Mouse (Mus musculus): ENCODE data around the gene Mslnl. TPM values are rescaled to one million over a fixed set of nuclear protein-coding genes. Genes with fewer than 3 reads are reported as not detected.

Mslnl gene
- total RNA-seq, 2 experiments from 2014 or later, result not detected

DNA sequence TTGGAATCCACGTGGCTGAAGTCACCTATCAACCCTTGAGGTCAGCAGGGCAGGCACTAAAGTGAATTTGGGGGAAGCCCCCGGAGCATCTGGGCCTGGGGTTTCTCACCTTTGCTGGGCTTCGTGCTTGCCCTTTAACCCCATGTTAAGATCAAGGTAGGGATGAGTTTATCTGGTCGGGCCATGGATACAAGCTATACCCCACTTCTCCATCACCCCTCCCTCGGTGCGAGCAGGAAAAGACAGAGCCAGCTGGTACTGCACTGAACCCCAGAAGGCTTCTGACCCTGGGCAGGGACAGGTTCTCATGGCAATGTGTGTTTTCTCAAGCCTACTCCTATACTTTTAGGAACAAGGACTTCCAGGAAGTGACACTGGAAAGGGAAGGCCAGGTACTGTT, 45.5 kb downstream of the Mslnl start:
- ATAC-seq (replicated peaks; ENCODE audit: low FRiP score, low TSS enrichment, poor library complexity, severe bottlenecking), result no peak

DNA sequence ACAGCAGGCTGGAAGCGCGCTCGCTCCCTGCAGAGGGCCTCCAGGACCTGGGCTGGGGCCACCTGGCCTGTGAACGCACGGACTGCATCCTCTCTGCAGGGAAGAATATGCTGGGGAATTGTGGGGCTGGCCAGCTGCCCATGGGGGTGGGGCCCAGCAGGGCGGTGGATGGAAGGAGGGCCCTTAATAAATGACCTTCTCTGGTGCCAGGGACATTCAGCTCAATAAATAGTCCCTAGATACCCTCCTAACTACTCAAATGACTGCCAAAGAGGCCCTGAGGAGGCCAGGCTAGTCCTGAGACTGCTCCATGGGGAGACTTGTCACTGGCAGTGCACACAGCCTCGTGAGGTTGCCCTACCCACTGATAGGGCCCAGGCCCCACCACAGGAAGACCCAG, 47.2 kb downstream of the Mslnl start:
- no peak for ATAC-seq (replicated peaks; ENCODE audit: low FRiP score, low TSS enrichment, poor library complexity, severe bottlenecking)

DNA sequence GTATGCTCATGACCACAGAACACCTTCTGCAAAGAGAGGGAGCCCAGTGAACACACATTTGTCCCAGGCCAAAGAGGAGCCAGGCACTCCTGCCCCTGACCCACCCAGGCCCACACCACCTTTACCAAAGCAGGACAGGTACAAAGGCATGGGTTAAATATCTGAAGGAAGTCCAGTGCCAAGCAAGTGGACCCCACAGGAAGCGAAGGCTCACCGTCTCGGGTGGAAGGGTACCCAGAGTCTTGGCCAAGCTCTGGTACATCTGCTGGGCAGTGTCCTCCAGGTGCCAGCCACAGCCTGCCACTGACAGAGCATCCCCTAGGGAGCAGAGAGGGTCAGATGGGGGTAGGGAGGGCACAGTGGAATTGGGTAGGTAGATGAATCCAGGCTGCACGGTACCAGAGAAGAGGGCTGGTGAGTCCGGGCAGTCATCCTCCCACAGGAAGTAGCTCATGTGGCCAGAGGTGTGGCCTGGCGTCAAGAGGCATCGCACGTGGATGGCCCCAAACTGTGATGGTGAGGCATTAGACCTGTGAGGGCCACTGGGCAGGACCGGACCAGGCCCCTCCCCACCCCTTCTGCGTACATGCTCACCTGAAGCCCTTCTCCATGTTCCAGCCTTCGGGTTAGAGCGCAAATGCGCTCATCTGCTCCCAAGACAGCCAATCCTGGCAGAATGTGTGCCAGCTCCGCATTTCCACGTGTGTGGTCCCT, 48.2 kb downstream of the Mslnl start:
- ATAC-seq (replicated peaks; ENCODE audit: low FRiP score, low TSS enrichment, poor library complexity, severe bottlenecking), result no peak

DNA sequence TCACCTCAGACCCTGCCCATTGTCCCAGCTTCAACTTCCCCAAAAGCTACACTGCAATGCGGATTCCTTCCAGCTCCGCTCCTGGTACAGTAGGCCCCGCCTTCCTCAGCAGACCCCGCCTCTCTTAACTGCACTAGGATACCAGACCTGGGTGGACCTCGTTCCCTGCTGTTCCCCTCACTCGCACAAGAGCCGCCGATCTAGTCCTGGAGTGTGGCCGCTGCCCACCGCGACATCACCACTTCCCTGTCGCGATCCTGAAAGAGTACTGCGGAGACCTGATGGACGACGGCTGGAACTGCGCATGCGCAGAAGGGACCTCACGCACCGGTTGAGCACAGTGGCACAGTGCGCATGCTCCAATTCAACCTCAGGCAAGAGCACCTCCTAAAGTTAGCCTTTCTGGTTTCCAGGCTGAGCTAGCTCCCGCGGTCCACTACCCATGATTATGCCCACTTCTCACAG, 49.5 kb downstream of the Mslnl start, which contains the start of gene Haghl:
TSS of gene Haghl (minus strand) at position 393 of the 465 bp plus-strand sequence.
- peak; percentile 83 for ATAC-seq (replicated peaks; ENCODE audit: low FRiP score, low TSS enrichment, poor library complexity, severe bottlenecking)

- no peak for ATAC-seq (replicated peaks; ENCODE audit: low FRiP score, low TSS enrichment, poor library complexity, severe bottlenecking)
These were observed 50.4 kb downstream of the Mslnl start, which contains the start of gene Ccdc78 for GRCm38 (mm10) chr17:25786280-25786679. TSS of gene Ccdc78 (plus strand) at chr17:25786580.

DNA sequence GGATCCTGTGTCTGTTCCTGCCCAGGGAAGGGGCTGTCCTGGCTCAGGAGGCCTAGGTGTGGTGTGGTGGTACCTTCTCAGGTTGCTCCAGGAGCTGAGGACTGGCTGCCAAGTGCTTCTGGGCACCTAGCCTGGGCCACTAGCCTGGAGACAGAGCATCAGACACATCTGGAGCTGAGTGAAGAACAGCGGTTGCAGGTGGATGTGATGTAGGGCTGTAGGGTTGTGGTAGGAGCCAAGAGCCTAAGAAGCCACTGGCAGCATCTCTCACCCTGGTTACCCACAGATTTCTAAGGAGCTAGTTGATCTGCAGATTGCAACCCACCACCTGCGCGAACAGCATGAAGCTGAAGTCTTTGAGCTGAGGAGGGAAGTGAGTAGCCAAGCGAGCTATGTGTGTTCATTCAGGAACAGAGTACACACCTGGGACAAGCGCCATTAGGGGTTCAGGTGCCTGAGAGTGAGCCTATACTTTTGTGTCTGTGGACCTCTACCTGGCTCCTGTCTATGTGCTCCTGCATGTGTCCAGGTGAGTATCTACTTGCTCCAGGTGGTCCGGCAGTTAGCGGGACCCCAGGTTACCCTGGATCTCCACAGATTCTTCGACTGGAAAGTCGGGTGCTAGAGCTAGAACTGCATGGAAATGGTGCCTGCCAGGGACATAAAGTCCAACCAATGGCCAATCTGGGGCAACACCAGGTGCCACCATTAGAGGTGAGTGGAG, 51.1 kb downstream of the Mslnl start:
- ATAC-seq (replicated peaks; ENCODE audit: low FRiP score, low TSS enrichment, poor library complexity, severe bottlenecking), result no peak

DNA sequence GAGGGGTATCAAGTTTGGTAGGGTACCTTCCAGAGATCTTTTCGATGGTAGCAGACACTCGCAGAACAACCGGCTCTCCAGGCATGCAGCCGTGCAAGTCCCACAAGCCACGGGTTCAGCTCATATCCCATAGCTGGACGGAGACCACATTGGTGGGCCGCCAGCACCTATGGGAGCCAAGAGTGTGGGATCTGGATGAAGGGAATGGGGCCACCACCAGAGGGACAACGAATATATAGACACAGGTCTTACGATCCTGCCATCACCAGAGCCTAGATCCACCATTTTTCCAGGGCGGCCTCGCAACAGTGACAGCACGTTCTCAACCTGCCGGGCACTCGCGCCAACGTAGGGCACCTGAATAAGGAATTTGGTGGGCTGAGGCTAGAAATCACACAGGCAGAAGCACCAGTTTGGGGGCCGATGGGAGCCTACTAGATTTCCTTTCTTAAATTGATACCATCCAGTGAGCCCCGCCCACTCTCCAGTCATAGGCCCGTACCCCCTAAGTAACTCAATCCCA, 55.5 kb downstream of the Mslnl start:
- ATAC-seq (replicated peaks; ENCODE audit: low FRiP score, low TSS enrichment, poor library complexity, severe bottlenecking), result no peak

DNA sequence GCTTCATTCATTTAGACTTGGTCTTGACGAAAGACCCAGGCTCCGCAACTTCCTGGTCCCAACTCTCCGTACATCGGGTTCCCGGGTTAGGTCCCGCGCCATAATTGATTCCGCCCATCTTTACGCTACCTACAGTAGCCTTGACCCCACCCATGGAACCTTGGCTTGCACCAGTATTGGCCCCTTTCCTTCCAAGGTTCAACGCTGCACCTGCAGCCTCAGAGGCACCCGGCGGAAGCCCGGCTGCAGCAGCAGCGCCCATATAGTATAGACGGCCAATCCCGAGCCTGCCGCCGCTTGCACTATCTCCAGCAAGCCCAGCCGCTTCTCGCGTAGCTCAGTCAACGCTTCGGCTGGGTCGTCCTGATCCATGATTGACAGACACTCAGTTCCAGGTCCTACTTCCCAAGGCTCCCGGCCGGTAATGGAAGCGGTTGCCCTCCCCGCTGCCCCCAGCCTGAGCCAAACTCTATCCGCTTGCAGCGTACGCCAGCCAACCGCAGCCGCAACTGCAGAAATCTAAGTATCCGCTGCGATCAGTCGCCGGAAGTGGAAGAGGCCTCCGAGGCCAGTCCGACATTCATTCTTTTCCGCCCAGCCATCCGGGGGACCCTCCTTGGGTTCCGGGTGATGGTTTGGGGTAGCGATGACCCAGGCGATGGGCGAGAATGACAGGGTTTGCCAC, 56.1 kb downstream of the Mslnl start:
- ATAC-seq (replicated peaks; ENCODE audit: low FRiP score, low TSS enrichment, poor library complexity, severe bottlenecking), result peak; percentile 55

DNA sequence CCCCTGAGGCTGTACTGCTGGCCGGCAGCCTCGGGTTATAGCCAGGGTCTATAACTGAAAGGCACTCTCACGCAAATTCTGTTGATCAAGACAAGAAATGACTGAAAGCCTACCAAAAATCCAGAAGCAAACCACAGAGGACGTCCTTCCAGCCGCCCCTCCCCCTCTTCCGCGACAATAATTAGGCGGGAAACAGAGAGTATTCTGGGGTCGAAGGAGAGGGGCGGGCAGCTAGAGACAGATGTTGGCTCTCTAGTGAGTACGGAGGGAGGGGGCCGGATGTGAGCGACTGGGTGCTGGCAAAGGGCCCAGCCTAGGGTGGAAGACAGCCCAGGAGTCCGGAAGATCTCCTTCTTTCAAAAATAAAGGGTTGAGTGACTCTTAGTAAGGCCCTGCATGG, 56.8 kb downstream of the Mslnl start, which contains the start of gene Fam173a:
TSS of gene Fam173a (minus strand) at position 287 of the 400 bp plus-strand sequence.
- ATAC-seq (replicated peaks; ENCODE audit: low FRiP score, low TSS enrichment, poor library complexity, severe bottlenecking), result peak; percentile 55

DNA sequence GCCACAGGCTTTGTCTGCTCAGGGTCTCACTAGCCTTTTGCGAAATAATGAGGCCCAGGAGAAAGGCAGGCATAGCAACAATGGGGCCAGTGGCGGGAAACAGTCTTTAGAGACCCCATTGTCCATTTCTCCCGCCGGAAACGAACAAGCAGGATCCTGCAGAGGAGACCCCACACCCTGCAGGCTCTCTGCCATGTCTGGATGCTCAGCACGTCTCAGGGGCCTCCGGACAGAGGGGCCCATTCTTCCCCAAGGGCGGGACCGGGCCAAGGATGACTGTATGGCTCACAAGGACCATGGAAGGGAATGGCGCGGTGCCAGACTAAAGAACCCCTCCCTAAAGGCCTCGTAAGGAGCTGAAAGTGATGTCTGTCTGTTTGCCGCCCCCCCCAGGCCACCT, 58.4 kb downstream of the Mslnl start:
- no peak for ATAC-seq (replicated peaks; ENCODE audit: low FRiP score, low TSS enrichment, poor library complexity, severe bottlenecking)

DNA sequence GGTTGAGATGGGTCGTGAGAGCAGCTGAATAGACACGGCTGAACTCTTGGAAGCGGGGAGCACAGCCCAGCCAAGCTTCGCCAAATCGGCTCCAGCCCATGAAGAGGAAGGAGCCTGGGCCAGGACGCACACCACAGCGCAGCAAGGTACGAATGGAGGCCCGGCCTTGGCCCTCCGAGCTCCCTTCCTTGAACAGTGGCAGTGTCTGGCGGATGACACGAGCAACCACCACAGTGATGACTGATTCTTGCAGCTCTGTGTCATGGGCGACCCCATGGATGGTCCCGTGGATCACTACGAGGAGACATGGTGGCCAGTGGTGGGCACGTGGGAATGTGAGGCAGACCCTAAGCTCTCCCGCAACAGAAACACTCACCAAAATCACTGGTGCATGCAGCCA, 59.2 kb downstream of the Mslnl start:
- no peak for ATAC-seq (replicated peaks; ENCODE audit: low FRiP score, low TSS enrichment, poor library complexity, severe bottlenecking)

DNA sequence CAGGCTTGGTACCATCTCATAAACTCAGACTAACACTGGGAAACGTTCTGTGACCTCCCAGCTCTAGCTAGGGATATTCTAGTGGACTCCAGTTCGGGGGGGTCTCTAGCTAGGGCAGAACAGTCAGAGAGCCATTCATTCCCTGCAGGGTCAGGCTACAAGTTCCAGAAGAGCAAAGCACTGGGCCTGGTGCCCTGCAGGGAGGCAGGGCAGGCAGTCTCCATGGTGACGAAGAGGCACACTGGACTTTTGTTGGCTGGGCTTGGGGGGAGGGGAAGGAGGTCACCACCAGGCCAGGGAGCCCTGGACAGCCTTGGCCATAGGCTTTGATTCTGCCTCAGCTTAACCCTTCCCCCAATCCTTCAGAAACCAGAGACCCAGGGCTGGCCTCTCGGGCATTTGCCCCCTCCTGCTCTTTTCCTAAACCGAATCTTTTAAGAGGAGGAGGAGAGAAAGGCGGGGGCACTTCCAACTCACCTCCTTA, 59.8 kb downstream of the Mslnl start, which contains the start of gene AC134908.4:
TSS of gene AC134908.4 (minus strand) at position 51 of the 484 bp plus-strand sequence.
- ATAC-seq (replicated peaks; ENCODE audit: low FRiP score, low TSS enrichment, poor library complexity, severe bottlenecking), result no peak

- ATAC-seq (replicated peaks; ENCODE audit: low FRiP score, low TSS enrichment, poor library complexity, severe bottlenecking), result no peak
These were observed 60.4 kb downstream of the Mslnl start for GRCm38 (mm10) chr17:25796211-25796771.

DNA sequence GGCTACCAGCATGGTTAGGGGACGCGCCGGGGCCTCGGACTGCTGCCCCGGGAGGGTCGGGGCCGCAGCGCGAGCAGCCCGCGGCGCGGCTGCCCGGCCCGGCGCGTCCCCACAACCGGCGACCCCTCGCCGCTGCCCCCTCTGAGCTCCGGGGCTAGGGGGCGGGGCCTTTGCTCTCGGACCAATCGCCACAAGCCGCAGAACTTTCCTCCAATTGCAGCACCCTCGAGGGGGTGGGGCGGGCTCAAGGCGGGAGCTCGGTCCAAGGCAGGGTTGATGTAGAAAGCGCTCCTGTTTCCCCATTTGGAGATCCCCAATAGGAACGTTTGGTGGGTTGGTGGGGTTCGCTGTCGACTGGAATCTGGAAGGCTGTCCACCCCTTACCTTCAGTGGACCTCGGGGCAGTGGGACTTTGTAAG, 61.1 kb downstream of the Mslnl start, which contains the start of gene Metrn:
TSS of gene Metrn (minus strand) at position 186 of the 419 bp plus-strand sequence.
- peak; percentile 62 for ATAC-seq (replicated peaks; ENCODE audit: low FRiP score, low TSS enrichment, poor library complexity, severe bottlenecking)

Other genes starting within 250 kb of the Mslnl start
- gene Sstr5, start 238.8 kb upstream of the Mslnl start, total RNA-seq (2014; fragmentation: Nextera tagmentation), result not detected in 2 replicates
- not detected in 2 replicates for gene Sstr5, start 238.8 kb upstream of the Mslnl start, total RNA-seq (2017)
- gene Sox8, start 165.4 kb upstream of the Mslnl start, total RNA-seq (2014; fragmentation: Nextera tagmentation), result not detected in 2 replicates
- gene Sox8, start 165.4 kb upstream of the Mslnl start, total RNA-seq (2017), result not detected in 2 replicates
- gene Lmf1, start 157.0 kb upstream of the Mslnl start, total RNA-seq (2014; fragmentation: Nextera tagmentation), result 17.6 and 24.2 TPM in 2 replicates
- 3.2 and 4.8 TPM in 2 replicates for gene Lmf1, start 157.0 kb upstream of the Mslnl start, total RNA-seq (2017)
- not detected in 2 replicates for gene Gng13, start 18.9 kb upstream of the Mslnl start, total RNA-seq (2014; fragmentation: Nextera tagmentation)
- not detected in 2 replicates for gene Gng13, start 18.9 kb upstream of the Mslnl start, total RNA-seq (2017)
- gene Chtf18, start 8.6 kb upstream of the Mslnl start, total RNA-seq (2014; fragmentation: Nextera tagmentation), result 59.0 and 65.4 TPM in 2 replicates
- gene Chtf18, start 8.6 kb upstream of the Mslnl start, total RNA-seq (2017), result 39.0 and 53.3 TPM in 2 replicates
- 14.9 and 17.8 TPM in 2 replicates for gene Rpusd1, start 8.4 kb upstream of the Mslnl start, total RNA-seq (2014; fragmentation: Nextera tagmentation)
- gene Rpusd1, start 8.4 kb upstream of the Mslnl start, total RNA-seq (2017), result 1.8 and 2.1 TPM in 2 replicates
- gene Msln, start 18.3 kb downstream of the Mslnl start, total RNA-seq (2014; fragmentation: Nextera tagmentation), result not detected in 2 replicates
- not detected in 2 replicates for gene Msln, start 18.3 kb downstream of the Mslnl start, total RNA-seq (2017)
- 20.4 and 29.9 TPM in 2 replicates for gene Narfl, start 37.7 kb downstream of the Mslnl start, total RNA-seq (2014; fragmentation: Nextera tagmentation)
- 10.3 and 23.8 TPM in 2 replicates for gene Narfl, start 37.7 kb downstream of the Mslnl start, total RNA-seq (2017)
- gene Haghl, start 49.6 kb downstream of the Mslnl start, total RNA-seq (2014; fragmentation: Nextera tagmentation), result 10.7 and 18.1 TPM in 2 replicates
- gene Haghl, start 49.6 kb downstream of the Mslnl start, total RNA-seq (2017), result 11.8 and 15.7 TPM in 2 replicates
- gene Ccdc78, start 50.5 kb downstream of the Mslnl start, total RNA-seq (2014; fragmentation: Nextera tagmentation), result 1.2 TPM in 1 of 2 replicates, not detected in the other
- gene Ccdc78, start 50.5 kb downstream of the Mslnl start, total RNA-seq (2017), result 0.15 TPM in 1 of 2 replicates, not detected in the other
- 62.4 and 172 TPM in 2 replicates for gene Fam173a, start 56.9 kb downstream of the Mslnl start, total RNA-seq (2014; fragmentation: Nextera tagmentation)
- gene Fam173a, start 56.9 kb downstream of the Mslnl start, total RNA-seq (2017), result 11.1 and 21.4 TPM in 2 replicates
- gene AC134908.4, start 59.6 kb downstream of the Mslnl start, total RNA-seq (2014; fragmentation: Nextera tagmentation), result 19.1 TPM in 1 of 2 replicates, not detected in the other
- gene AC134908.4, start 59.6 kb downstream of the Mslnl start, total RNA-seq (2017), result not detected in 2 replicates
- gene Metrn, start 61.1 kb downstream of the Mslnl start, total RNA-seq (2014; fragmentation: Nextera tagmentation), result 20.6 and 22.9 TPM in 2 replicates
- 11.3 and 15.5 TPM in 2 replicates for gene Metrn, start 61.1 kb downstream of the Mslnl start, total RNA-seq (2017)
- 0.26 TPM in 1 of 2 replicates, not detected in the other for gene Fbxl16, start 73.0 kb downstream of the Mslnl start, total RNA-seq (2014; fragmentation: Nextera tagmentation)
- not detected in 2 replicates for gene Fbxl16, start 73.0 kb downstream of the Mslnl start, total RNA-seq (2017)
- gene Wdr24, start 87.6 kb downstream of the Mslnl start, total RNA-seq (2014; fragmentation: Nextera tagmentation), result 16.6 and 33.3 TPM in 2 replicates
- 15.5 and 17.2 TPM in 2 replicates for gene Wdr24, start 87.6 kb downstream of the Mslnl start, total RNA-seq (2017)
- gene Jmjd8, start 92.8 kb downstream of the Mslnl start, total RNA-seq (2014; fragmentation: Nextera tagmentation), result 20.1 and 31.7 TPM in 2 replicates
- 19.5 and 21.5 TPM in 2 replicates for gene Jmjd8, start 92.8 kb downstream of the Mslnl start, total RNA-seq (2017)
- gene Stub1, start 97.4 kb downstream of the Mslnl start, total RNA-seq (2014; fragmentation: Nextera tagmentation), result 89.4 and 112 TPM in 2 replicates
- gene Stub1, start 97.4 kb downstream of the Mslnl start, total RNA-seq (2017), result 77.6 and 77.7 TPM in 2 replicates
- 0.50 and 2.0 TPM in 2 replicates for gene Rhbdl1, start 101.3 kb downstream of the Mslnl start, total RNA-seq (2014; fragmentation: Nextera tagmentation)
- 0.30 and 0.47 TPM in 2 replicates for gene Rhbdl1, start 101.3 kb downstream of the Mslnl start, total RNA-seq (2017)
- gene Gm20683, start 105.7 kb downstream of the Mslnl start, total RNA-seq (2014; fragmentation: Nextera tagmentation), result 1.7 and 6.4 TPM in 2 replicates
- gene Gm20683, start 105.7 kb downstream of the Mslnl start, total RNA-seq (2017), result not detected in 2 replicates
- 51.2 and 54.8 TPM in 2 replicates for gene Rhot2, start 108.8 kb downstream of the Mslnl start, total RNA-seq (2014; fragmentation: Nextera tagmentation)
- 21.3 and 27.4 TPM in 2 replicates for gene Rhot2, start 108.8 kb downstream of the Mslnl start, total RNA-seq (2017)
- 43.3 and 47.4 TPM in 2 replicates for gene Wdr90, start 125.5 kb downstream of the Mslnl start, total RNA-seq (2014; fragmentation: Nextera tagmentation)
- gene Wdr90, start 125.5 kb downstream of the Mslnl start, total RNA-seq (2017), result 4.6 and 10.0 TPM in 2 replicates
- 87.4 and 109 TPM in 2 replicates for gene Mcrip2, start 132.7 kb downstream of the Mslnl start, total RNA-seq (2014; fragmentation: Nextera tagmentation)
- 35.6 and 40.8 TPM in 2 replicates for gene Mcrip2, start 132.7 kb downstream of the Mslnl start, total RNA-seq (2017)
- gene Mettl26, start 139.0 kb downstream of the Mslnl start, total RNA-seq (2014; fragmentation: Nextera tagmentation), result 26.3 and 37.6 TPM in 2 replicates
- 9.3 and 19.8 TPM in 2 replicates for gene Mettl26, start 139.0 kb downstream of the Mslnl start, total RNA-seq (2017)
- 0.87 TPM in 1 of 2 replicates, not detected in the other for gene Wfikkn1, start 144.8 kb downstream of the Mslnl start, total RNA-seq (2014; fragmentation: Nextera tagmentation)
- gene Wfikkn1, start 144.8 kb downstream of the Mslnl start, total RNA-seq (2017), result 0.19 and 1.4 TPM in 2 replicates
- gene Rab40c, start 183.7 kb downstream of the Mslnl start, total RNA-seq (2014; fragmentation: Nextera tagmentation), result 2.4 and 8.9 TPM in 2 replicates
- 7.9 and 30.2 TPM in 2 replicates for gene Rab40c, start 183.7 kb downstream of the Mslnl start, total RNA-seq (2017)
- gene Pigq, start 208.9 kb downstream of the Mslnl start, total RNA-seq (2014; fragmentation: Nextera tagmentation), result 211 and 231 TPM in 2 replicates
- gene Pigq, start 208.9 kb downstream of the Mslnl start, total RNA-seq (2017), result 102 and 156 TPM in 2 replicates
- not detected in 2 replicates for gene Nhlrc4, start 208.9 kb downstream of the Mslnl start, total RNA-seq (2014; fragmentation: Nextera tagmentation)
- gene Nhlrc4, start 208.9 kb downstream of the Mslnl start, total RNA-seq (2017), result not detected in 2 replicates
- gene A930017K11Rik, start 216.5 kb downstream of the Mslnl start, total RNA-seq (2014; fragmentation: Nextera tagmentation), result not detected in 2 replicates
- gene A930017K11Rik, start 216.5 kb downstream of the Mslnl start, total RNA-seq (2017), result 0.05 TPM in 1 of 2 replicates, not detected in the other
- 14.8 and 18.4 TPM in 2 replicates for gene Capn15, start 249.8 kb downstream of the Mslnl start, total RNA-seq (2014; fragmentation: Nextera tagmentation)
- 1.7 and 3.5 TPM in 2 replicates for gene Capn15, start 249.8 kb downstream of the Mslnl start, total RNA-seq (2017)